Mouse (Mus musculus): Measurements from ENCODE around the gene Ddx46. TPM values are rescaled to one million over a fixed set of nuclear protein-coding genes. Genes with fewer than 3 reads are reported as not detected.
A peak's percentile ranks its signal among the peaks of the same experiment; 100 is the strongest.
"Not testable (repeated sequence)": the region's sequence is repeated elsewhere in the genome, so short reads cannot be mapped to it uniquely, and the experiment has no call there.

Gene Ddx46
- polyA plus RNA-seq, 1 experiment, result 53.3 TPM

- TF ChIP-seq POLR2A (IDR thresholded peaks at IDR 0.05; ENCODE audit: borderline replicate concordance, low read depth, low read length), result no peak
- no peak for TF ChIP-seq CTCF (IDR thresholded peaks at IDR 0.05; ENCODE audit: low read depth, low read length)
- H3K4me1 ChIP-seq (ENCODE audit: control insufficient read depth, insufficient read depth, low read length), result no peaks in the 10 kb centered on the region
- H3K27ac ChIP-seq (ENCODE audit: insufficient read depth, low read depth, low read length), result no peak overlapping the region
- H3K4me3 ChIP-seq (ENCODE audit: insufficient read depth, low read length), result no peak overlapping the region
Observed at GRCm38 (mm10) chr13:55686107-55686633, 51.3 kb downstream of the Ddx46 start.

- no peaks in the 10 kb centered on the region for H3K4me1 ChIP-seq (ENCODE audit: control insufficient read depth, insufficient read depth, low read length)
- no peak overlapping the region for H3K27ac ChIP-seq (ENCODE audit: insufficient read depth, low read depth, low read length)
- no peak overlapping the region for H3K4me3 ChIP-seq (ENCODE audit: insufficient read depth, low read length)
- TF ChIP-seq POLR2A (IDR thresholded peaks at IDR 0.05; ENCODE audit: borderline replicate concordance, low read depth, low read length), result no peak
- no peak for TF ChIP-seq CTCF (IDR thresholded peaks at IDR 0.05; ENCODE audit: low read depth, low read length)
Observed at GRCm38 (mm10) chr13:55687927-55688602, 53.2 kb downstream of the Ddx46 start.

GRCm38 (mm10) chr13:55692535-55693242, 57.9 kb downstream of the Ddx46 start, which contains the start of gene B230219D22Rik:
TSS of gene B230219D22Rik (plus strand) at chr13:55693124.
- Histone ChIP-seq H3K27ac (ENCODE audit: insufficient read depth, low read depth, low read length) (peak within 1 kb of the TSS; percentile 87), H3K4me3 (ENCODE audit: insufficient read depth, low read length) (peak within 1 kb of the TSS; percentile 100), H3K4me1 (ENCODE audit: control insufficient read depth, insufficient read depth, low read length) (peaks cover 13% of the 10 kb centered on the region)
- no peak for TF ChIP-seq CTCF (IDR thresholded peaks at IDR 0.05; ENCODE audit: low read depth, low read length)
- TF ChIP-seq POLR2A (IDR thresholded peaks at IDR 0.05; ENCODE audit: borderline replicate concordance, low read depth, low read length), result peak; percentile 79

GRCm38 (mm10) chr13:55693243-55693721, 58.5 kb downstream of the Ddx46 start:
- Histone ChIP-seq H3K27ac (ENCODE audit: insufficient read depth, low read depth, low read length) (peak overlapping the region; percentile 87), H3K4me1 (ENCODE audit: control insufficient read depth, insufficient read depth, low read length) (peaks cover 13% of the 10 kb centered on the region), H3K4me3 (ENCODE audit: insufficient read depth, low read length) (peak overlapping the region; percentile 100)
- TF ChIP-seq POLR2A (IDR thresholded peaks at IDR 0.05; ENCODE audit: borderline replicate concordance, low read depth, low read length), result no peak

- Histone ChIP-seq H3K4me3 (ENCODE audit: insufficient read depth, low read length) (peak overlapping the region; percentile 100), H3K4me1 (ENCODE audit: control insufficient read depth, insufficient read depth, low read length) (peaks cover 13% of the 10 kb centered on the region), H3K27ac (ENCODE audit: insufficient read depth, low read depth, low read length) (no peak overlapping the region)
- TF ChIP-seq CTCF (IDR thresholded peaks at IDR 0.05; ENCODE audit: low read depth, low read length) (no peak), POLR2A (IDR thresholded peaks at IDR 0.05; ENCODE audit: borderline replicate concordance, low read depth, low read length) (no peak)
Observed at GRCm38 (mm10) chr13:55694110-55694509, 59.3 kb downstream of the Ddx46 start.

GRCm38 (mm10) chr13:55695989-55696388, 61.2 kb downstream of the Ddx46 start:
- not testable (repeated sequence) for H3K4me3 ChIP-seq (ENCODE audit: insufficient read depth, low read length)
- H3K4me1 ChIP-seq (ENCODE audit: control insufficient read depth, insufficient read depth, low read length), result peaks cover 13% of the 10 kb centered on the region
- peak overlapping the region; percentile 12; the same call in 1 of the 2 replicates for H3K27ac ChIP-seq (ENCODE audit: insufficient read depth, low read depth, low read length)

GRCm38 (mm10) chr13:55704301-55704700, 69.5 kb downstream of the Ddx46 start:
- Histone ChIP-seq H3K4me1 (ENCODE audit: control insufficient read depth, insufficient read depth, low read length) (peaks cover 16% of the 10 kb centered on the region), H3K4me3 (ENCODE audit: insufficient read depth, low read length) (no peak overlapping the region), H3K27ac (ENCODE audit: insufficient read depth, low read depth, low read length) (0 out of 2 replicates have a peak overlapping the region, but pooled peaks have one; percentile 13)
- TF ChIP-seq POLR2A (IDR thresholded peaks at IDR 0.05; ENCODE audit: borderline replicate concordance, low read depth, low read length) (no peak), CTCF (IDR thresholded peaks at IDR 0.05; ENCODE audit: low read depth, low read length) (no peak)

GRCm38 (mm10) chr13:55712846-55713245, 78.0 kb downstream of the Ddx46 start:
- TF ChIP-seq POLR2A (IDR thresholded peaks at IDR 0.05; ENCODE audit: borderline replicate concordance, low read depth, low read length) (no peak), CTCF (IDR thresholded peaks at IDR 0.05; ENCODE audit: low read depth, low read length) (no peak)
- Histone ChIP-seq H3K27ac (ENCODE audit: insufficient read depth, low read depth, low read length) (no peak overlapping the region), H3K4me3 (ENCODE audit: insufficient read depth, low read length) (no peak overlapping the region), H3K4me1 (ENCODE audit: control insufficient read depth, insufficient read depth, low read length) (peaks cover 16% of the 10 kb centered on the region)

- Histone ChIP-seq H3K4me3 (ENCODE audit: insufficient read depth, low read length) (peak within 1 kb of the TSS; percentile 89), H3K27ac (ENCODE audit: insufficient read depth, low read depth, low read length) (peak within 1 kb of the TSS; percentile 18), H3K4me1 (ENCODE audit: control insufficient read depth, insufficient read depth, low read length) (peaks cover 16% of the 10 kb centered on the region)
- TF ChIP-seq CTCF (IDR thresholded peaks at IDR 0.05; ENCODE audit: low read depth, low read length), result no peak
- TF ChIP-seq POLR2A (IDR thresholded peaks at IDR 0.05; ENCODE audit: borderline replicate concordance, low read depth, low read length), result peak; percentile 59; the same call in 1 of the 2 replicates
Observed at GRCm38 (mm10) chr13:55714501-55715166, 79.8 kb downstream of the Ddx46 start, which contains the start of gene Txndc15. TSS of gene Txndc15 (plus strand) at chr13:55714650.

All from bone marrow macrophage, adult 2 months (primary cell).